Mouse (Mus musculus) heart, embryonic 15.5 days (tissue): Measurements from ENCODE around the gene Pan2. TPM values are rescaled to one million over a fixed set of nuclear protein-coding genes. Genes with fewer than 3 reads are reported as not detected.
"Not testable (repeated sequence)": the region's sequence is repeated elsewhere in the genome, so short reads cannot be mapped to it uniquely, and the experiment has no call there.

Experiments
- ATAC-seq: fragments of 200-750 bp; cut with Nextera tagmentation; replicated peaks from 2 replicates; pipeline ENCODE4 v1.8.0; 2017; ENCODE audit warnings: low read depth, moderate TSS enrichment; ENCODE audit not compliant: insufficient number of reproducible peaks, insufficient read depth, low FRiP score
- H3K27ac ChIP-seq: fragments of 300-500 bp; sonication (generic); 2 replicates; pipeline ENCODE4 v1.5.1; 2015; ENCODE audit warnings: mild to moderate bottlenecking, inconsistent platforms
- H3K27me3 ChIP-seq: fragments of 300-500 bp; sonication (generic); 2 replicates; pipeline ENCODE4 v1.6.1; 2015; ENCODE audit warnings: inconsistent platforms
- H3K36me3 ChIP-seq: fragments of 300-500 bp; sonication (generic); 2 replicates; pipeline ENCODE4 v1.6.1; 2015; ENCODE audit warnings: mild to moderate bottlenecking, inconsistent platforms
- H3K4me1 ChIP-seq: fragments of 300-500 bp; sonication (generic); replicated peaks from 2 replicates; pipeline ENCODE4 v1.6.1; 2015; ENCODE audit warnings: inconsistent platforms
- H3K4me2 ChIP-seq: fragments of 300-500 bp; sonication (generic); 2 replicates; pipeline ENCODE4 v1.6.1; 2015; ENCODE audit warnings: inconsistent platforms, mild to moderate bottlenecking, moderate library complexity
- H3K4me3 ChIP-seq: fragments of 300-500 bp; sonication (generic); 2 replicates; pipeline ENCODE4 v1.5.1; 2015; ENCODE audit warnings: mild to moderate bottlenecking, inconsistent platforms
- H3K9ac ChIP-seq: fragments of 300-500 bp; sonication (generic); 2 replicates; pipeline ENCODE4 v1.6.1; 2015; ENCODE audit warnings: mild to moderate bottlenecking, inconsistent platforms
- H3K9me3 ChIP-seq: fragments of 300-500 bp; sonication (generic); replicated peaks from 2 replicates; pipeline ENCODE4 v1.6.1; 2016; ENCODE audit warnings: inconsistent platforms
- WGBS: fragments of 180-500 bp; shearing (Covaris S2); methylation state at CpG from one replicate; pipeline ENCODE4 v1.1.7; 2015; ENCODE audit warnings: mixed read lengths; 5-methylcytosine and 5-hydroxymethylcytosine counted together
- polyA plus RNA-seq: library from polyadenylated mRNA; unstranded; fragments of >200 nt; fragmentation: Nextera tagmentation; extraction: Ambion mirVana; gene quantifications from 2 replicates; pipeline ENCODE4 v1.2.1, GENCODE M21; 2015

Gene Pan2
- polyA plus RNA-seq, 1 experiment from 2014 or later, result 22.3 TPM

DNA sequence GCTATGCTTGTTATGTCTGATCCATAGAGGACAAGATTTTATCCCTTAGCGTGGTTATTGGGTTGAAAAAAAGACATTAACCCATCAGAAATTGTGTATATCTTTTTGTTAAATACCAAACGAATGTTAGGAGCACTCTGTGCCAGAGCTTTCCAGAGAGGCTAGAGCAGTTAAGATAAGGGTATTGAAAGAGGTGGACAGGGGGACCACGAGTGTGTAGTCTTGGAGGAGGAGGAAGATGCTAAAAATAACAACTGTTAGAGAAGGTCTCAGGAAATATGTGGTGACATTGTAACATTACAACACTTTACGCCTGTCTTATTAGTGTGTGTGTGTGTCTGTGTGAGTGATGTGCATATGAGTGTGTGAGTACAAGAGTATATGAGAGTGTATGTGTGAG, 7.8 kb downstream of the Pan2 start:
- WGBS, result 29% methylated on average over 4 of the region's 4 CpGs
- Histone ChIP-seq H3K9me3 (no peaks in the 10 kb centered on the region), H3K4me2 (peak overlapping the region; percentile 37), H3K27ac (peak overlapping the region; percentile 85), H3K4me1 (peaks cover 20% of the 10 kb centered on the region), H3K36me3 (peaks cover 45% of the 10 kb centered on the region), H3K4me3 (peak overlapping the region; percentile 8), H3K9ac (0 out of 2 replicates have a peak overlapping the region, but pooled peaks have one; percentile 23), H3K27me3 (no peaks in the 10 kb centered on the region)
- peak; percentile 61; the same call in 1 of the 2 replicates for ATAC-seq

DNA sequence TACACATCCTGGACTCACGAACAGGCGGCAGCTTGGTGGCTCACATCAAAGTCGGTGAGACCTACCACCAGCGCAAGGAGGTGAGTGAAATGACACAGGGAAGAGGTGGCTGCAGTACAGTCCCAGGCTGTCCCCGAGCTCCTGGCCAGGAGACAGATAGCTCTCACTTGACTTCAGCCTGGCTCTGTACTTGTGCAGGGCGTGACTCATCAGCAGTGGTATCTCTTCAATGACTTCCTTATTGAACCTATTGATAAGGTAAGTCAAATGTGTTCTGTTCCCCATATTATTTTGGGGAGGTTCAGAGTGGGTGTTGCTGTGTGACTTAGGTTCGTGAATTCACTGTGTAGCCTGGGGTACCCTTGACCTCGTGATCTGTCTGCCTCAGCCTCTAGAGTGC, 12.4 kb downstream of the Pan2 start:
- WGBS, result 87% methylated on average over 8 of the region's 8 CpGs
- ATAC-seq, result no peak
- peaks cover 14% of the 10 kb centered on the region for H3K4me1 ChIP-seq
- H3K4me3 ChIP-seq, result no peak overlapping the region
- peaks cover 76% of the 10 kb centered on the region for H3K36me3 ChIP-seq
- no peaks in the 10 kb centered on the region for H3K9me3 ChIP-seq
- no peak overlapping the region for H3K9ac ChIP-seq
- no peaks in the 10 kb centered on the region for H3K27me3 ChIP-seq
- H3K4me2 ChIP-seq, result no peak overlapping the region
- no peak overlapping the region for H3K27ac ChIP-seq

DNA sequence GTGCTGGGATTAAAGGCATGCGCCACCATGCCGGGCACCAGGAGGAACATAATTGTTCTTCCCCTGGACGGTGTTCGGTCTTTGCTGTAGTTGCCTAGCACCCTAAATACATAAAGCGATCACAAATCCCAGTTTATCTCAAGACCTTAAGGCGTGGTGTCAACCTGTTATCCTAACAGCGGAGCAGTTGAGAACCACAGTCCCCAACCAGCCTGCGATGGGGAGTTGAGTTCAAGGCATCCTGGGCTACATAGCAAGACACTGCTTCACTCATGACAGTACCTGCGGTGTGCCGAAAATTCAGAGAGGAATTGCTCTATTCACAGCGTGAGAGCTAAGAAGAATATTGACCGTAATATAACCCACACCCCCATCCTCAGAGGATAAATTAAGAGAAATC, 18.5 kb downstream of the Pan2 start:
- peak overlapping the region; percentile 91 for H3K4me3 ChIP-seq
- peaks cover 24% of the 10 kb centered on the region for H3K4me1 ChIP-seq
- H3K9ac ChIP-seq, result no peak overlapping the region
- H3K36me3 ChIP-seq, result peaks cover 55% of the 10 kb centered on the region
- no peaks in the 10 kb centered on the region for H3K9me3 ChIP-seq
- H3K27me3 ChIP-seq, result no peaks in the 10 kb centered on the region
- peak overlapping the region; percentile 96; the same call in 1 of the 2 replicates for H3K27ac ChIP-seq
- ATAC-seq, result no peak
- 51% methylated on average over 12 of the region's 12 CpGs for WGBS
- H3K4me2 ChIP-seq, result peak overlapping the region; percentile 85

DNA sequence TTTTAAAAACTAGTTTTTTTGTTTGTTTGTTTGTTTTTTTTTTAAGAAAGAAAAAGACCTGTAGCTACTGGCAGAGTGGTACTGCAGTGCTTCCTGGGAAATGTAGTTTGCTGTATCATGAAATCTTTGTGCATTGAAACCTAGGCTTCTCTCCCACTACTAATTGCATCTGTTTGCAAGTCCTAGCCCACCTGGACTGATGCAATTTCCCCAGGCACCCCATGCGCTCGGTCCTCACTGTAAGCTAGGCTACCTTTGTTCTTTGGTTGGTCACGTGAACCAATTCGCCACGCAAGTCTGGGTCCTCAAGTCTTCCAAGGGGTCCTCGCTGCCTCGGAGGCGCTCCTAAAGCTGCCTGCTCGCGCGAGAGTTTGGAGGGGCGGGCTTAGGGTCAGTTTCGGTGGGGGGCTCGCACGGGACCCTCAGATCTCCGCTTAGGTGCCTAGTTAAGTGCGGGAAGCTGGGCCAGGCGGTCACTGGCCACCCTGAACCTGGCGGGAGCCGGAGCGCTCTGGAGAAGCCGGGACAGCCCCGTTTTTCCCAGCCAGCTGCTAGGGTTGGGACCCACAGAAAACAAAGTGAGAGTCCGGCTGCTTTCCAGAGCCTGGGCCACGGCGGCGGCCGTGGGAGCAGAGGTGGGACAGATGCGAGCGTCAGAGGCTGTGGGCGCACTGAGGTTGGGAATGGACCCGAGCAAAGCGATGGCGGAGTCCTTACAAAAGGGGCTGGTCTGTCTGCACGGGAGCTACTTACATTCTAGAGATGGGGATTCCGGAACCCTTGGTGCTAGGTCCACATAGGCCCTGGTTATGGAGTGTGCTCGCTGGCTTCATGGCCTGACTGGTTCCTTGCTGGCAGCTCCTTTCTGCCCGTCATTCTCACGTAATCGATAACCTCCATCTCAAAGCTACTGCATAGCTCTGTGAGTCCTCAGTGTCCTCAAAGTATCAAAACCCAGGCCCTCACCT, 19.3 kb downstream of the Pan2 start, which contains the start of gene Cnpy2:
Cnpy2 (plus strand) TSS at position 319 of the 968 bp plus-strand sequence.
- Histone ChIP-seq H3K4me3 (peak within 1 kb of the TSS; percentile 91), H3K27ac (peak within 1 kb of the TSS; percentile 96), H3K27me3 (no peaks in the 10 kb centered on the region), H3K9me3 (no peaks in the 10 kb centered on the region), H3K4me2 (peak within 1 kb of the TSS; percentile 85), H3K36me3 (peaks cover 56% of the 10 kb centered on the region), H3K9ac (peak within 1 kb of the TSS; percentile 98), H3K4me1 (peaks cover 24% of the 10 kb centered on the region)
- WGBS, result 0% methylated on average over 40 of the region's 40 CpGs
- peak; percentile 89 for ATAC-seq

DNA sequence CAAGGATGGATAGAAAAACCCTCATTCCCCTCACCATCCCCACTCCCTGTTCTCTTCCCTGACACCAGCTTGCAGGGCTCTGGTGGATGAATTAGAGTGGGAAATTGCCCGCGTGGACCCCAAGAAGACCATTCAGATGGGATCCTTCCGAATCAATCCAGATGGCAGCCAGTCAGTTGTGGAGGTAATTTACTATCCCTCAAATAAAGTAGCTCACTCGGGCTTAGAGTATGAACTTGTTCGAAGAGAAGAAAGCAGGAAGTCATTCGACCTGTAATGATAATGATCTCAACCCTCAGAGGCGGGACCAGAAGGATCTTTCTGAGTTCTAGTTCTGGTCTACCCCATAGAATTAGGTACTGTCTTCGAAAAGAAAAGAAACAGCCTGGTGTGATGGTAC, 20.4 kb downstream of the Pan2 start:
- H3K9ac ChIP-seq, result peak overlapping the region; percentile 98
- H3K27ac ChIP-seq, result peak overlapping the region; percentile 96; the same call in 1 of the 2 replicates
- 70% methylated on average over 8 of the region's 8 CpGs for WGBS
- no peaks in the 10 kb centered on the region for H3K27me3 ChIP-seq
- peak overlapping the region; percentile 91 for H3K4me3 ChIP-seq
- H3K36me3 ChIP-seq, result peaks cover 55% of the 10 kb centered on the region
- no peaks in the 10 kb centered on the region for H3K9me3 ChIP-seq
- peaks cover 24% of the 10 kb centered on the region for H3K4me1 ChIP-seq
- peak overlapping the region; percentile 85 for H3K4me2 ChIP-seq
- ATAC-seq, result no peak

DNA sequence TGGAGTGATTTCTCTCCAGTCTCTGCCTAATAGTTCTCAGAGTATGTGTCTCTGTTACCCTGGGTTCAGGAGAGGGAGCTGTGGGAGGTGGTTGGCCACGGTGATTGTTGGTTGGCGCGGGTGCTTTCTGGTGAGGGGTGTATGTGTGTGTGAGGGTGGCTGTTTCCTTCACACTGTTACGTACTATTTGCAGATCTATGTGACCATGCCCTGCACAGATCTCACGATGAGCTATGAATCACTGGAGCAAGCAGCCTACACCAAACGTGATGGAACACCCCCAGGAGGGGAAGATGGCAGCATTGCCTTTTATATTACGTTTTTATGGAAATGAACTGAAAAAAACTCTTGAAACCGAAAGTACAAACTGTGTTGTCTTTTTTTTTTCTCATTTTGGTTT, 23.7 kb downstream of the Pan2 start:
- Histone ChIP-seq H3K4me3 (no peak overlapping the region), H3K36me3 (peaks cover 40% of the 10 kb centered on the region)
- WGBS, result 92% methylated on average over 8 of the region's 8 CpGs

DNA sequence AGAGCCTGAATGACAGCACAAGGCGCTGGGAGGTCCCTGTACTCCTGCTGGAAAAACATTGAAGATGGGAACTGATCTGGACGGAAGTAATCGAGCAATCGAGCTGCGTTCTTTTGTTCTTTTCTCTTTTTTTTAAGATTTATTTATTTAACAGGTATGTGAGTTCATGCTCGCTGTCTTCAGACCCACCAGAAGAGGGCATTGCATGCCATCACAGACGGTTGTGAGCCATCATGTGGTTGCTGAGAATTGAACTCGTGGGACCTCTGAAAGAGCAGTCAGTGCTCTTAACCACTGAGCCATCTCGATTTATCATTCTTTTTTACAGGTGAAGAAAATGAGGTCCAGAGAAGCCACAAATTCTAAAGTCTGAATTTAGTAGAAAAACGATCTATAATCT, 24.5 kb downstream of the Pan2 start:
- H3K9ac ChIP-seq, result no peak overlapping the region
- no peak for ATAC-seq
- no peak overlapping the region for H3K27ac ChIP-seq
- no peaks in the 10 kb centered on the region for H3K27me3 ChIP-seq
- 90% methylated on average over 10 of the region's 10 CpGs for WGBS
- H3K36me3 ChIP-seq, result peaks cover 40% of the 10 kb centered on the region
- no peak overlapping the region for H3K4me2 ChIP-seq
- no peak overlapping the region for H3K4me3 ChIP-seq
- peaks cover 12% of the 10 kb centered on the region for H3K4me1 ChIP-seq
- H3K9me3 ChIP-seq, result no peaks in the 10 kb centered on the region

More for the DNA sequence above, 23.7 kb downstream of the Pan2 start:
- H3K4me1 ChIP-seq, result peaks cover 12% of the 10 kb centered on the region
- H3K27ac ChIP-seq, result no peak overlapping the region
- no peak for ATAC-seq
- H3K9me3 ChIP-seq, result no peaks in the 10 kb centered on the region
- no peak overlapping the region for H3K9ac ChIP-seq
- H3K27me3 ChIP-seq, result no peaks in the 10 kb centered on the region
- no peak overlapping the region for H3K4me2 ChIP-seq

DNA sequence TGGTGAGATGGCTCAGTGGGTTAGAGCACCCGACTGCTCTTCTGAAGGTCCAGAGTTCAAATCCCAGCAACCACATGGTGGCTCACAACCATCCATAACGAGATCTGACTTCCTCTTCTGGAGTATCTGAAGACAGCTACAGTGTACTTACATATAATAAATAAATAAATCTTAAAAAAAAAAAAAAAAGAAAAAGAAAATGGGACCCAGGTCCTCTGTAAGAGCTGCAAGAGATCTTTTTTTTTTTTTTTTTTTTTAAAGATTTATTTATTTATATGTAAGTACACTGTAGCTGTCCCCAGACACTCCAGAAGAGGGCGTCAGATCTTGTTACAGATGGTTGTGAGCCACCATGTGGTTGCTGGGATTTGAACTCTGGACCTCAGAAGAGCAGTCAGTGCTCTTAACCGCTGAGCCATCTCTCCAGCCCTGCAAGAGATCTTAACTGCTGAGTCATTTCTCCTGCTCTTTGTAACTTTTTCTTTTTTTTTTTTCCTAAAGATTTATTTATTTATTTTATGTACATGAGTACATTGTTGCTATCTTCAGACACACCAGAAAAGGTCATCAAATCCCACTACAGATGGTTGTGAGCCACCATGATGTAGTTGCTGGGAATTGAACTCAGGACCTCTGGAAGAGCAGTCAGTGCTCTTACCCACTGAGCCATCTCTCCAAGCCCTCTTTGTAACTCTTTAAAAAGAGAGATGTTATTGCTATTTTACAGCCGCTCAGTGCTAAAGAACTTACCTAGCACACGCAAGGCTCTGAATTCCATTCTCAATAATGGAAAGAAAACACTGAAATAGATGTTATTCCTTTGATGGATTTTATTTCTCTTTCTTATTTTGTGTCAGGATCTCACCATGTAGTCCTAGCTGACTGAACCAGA, 29.5 kb downstream of the Pan2 start:
- Histone ChIP-seq H3K36me3 (peaks cover 15% of the 10 kb centered on the region), H3K4me1 (peaks cover 18% of the 10 kb centered on the region)
- H3K27ac ChIP-seq, ATAC-seq, H3K27me3 ChIP-seq, H3K4me3 ChIP-seq, H3K4me2 ChIP-seq, H3K9ac ChIP-seq, H3K9me3 ChIP-seq: not testable (repeated sequence)
- WGBS, result 74% methylated on average over 6 of the region's 6 CpGs

DNA sequence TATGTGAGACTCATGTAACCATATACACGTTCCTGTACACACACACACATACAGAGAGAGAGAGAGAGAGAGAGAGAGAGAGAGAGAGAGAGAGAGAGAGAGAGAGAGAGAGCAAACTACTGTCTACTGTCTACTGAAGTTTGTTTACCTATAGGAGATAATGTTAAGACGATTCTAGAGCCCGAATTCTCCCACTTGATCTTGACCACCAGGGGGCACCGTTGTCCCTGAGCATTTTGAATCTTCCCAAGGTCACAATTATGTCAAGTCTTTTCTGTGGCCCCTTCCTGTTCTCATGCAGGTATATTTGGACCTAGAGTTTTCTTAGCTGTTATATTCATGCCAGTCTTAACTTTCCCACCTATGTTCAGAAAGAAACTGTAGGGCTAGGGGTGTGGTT, 32.4 kb downstream of the Pan2 start:
- 5% methylated on average over 4 of the region's 4 CpGs for WGBS
- Histone ChIP-seq H3K9ac (no peak overlapping the region), H3K9me3 (no peaks in the 10 kb centered on the region), H3K4me2 (no peak overlapping the region), H3K27me3 (no peaks in the 10 kb centered on the region), H3K27ac (peak overlapping the region; percentile 94), H3K4me1 (peaks cover 39% of the 10 kb centered on the region), H3K4me3 (no peak overlapping the region), H3K36me3 (no peaks in the 10 kb centered on the region)
- ATAC-seq, result no peak

DNA sequence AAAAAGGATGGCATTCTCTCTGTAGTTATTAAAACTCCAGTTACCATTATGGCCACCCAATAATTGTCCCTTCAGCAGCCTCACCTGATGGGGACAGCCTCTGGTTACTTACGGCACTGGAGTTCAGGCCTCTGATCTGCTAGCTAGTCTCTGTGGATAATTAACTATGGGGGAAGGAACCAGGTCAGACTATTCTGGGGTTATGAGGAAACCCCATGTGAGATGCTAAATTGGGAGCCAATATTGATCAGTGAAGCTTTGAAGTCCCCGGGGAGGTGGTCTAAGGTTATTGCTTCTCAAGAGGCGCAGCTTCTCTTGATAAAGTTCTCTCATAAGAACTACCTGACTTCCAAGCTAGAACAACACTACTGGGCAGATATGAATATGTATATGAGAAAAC, 33.1 kb downstream of the Pan2 start:
- no peaks in the 10 kb centered on the region for H3K9me3 ChIP-seq
- H3K27ac ChIP-seq, result peak overlapping the region; percentile 94
- 93% methylated on average over 3 of the region's 3 CpGs for WGBS
- H3K4me3 ChIP-seq, result no peak overlapping the region
- no peaks in the 10 kb centered on the region for H3K27me3 ChIP-seq
- H3K4me2 ChIP-seq, result no peak overlapping the region
- H3K9ac ChIP-seq, result no peak overlapping the region
- H3K36me3 ChIP-seq, result 0 out of 2 replicates have a peak, but pooled peaks cover 5% of the 10 kb centered on the region
- no peak for ATAC-seq
- peaks cover 41% of the 10 kb centered on the region for H3K4me1 ChIP-seq

DNA sequence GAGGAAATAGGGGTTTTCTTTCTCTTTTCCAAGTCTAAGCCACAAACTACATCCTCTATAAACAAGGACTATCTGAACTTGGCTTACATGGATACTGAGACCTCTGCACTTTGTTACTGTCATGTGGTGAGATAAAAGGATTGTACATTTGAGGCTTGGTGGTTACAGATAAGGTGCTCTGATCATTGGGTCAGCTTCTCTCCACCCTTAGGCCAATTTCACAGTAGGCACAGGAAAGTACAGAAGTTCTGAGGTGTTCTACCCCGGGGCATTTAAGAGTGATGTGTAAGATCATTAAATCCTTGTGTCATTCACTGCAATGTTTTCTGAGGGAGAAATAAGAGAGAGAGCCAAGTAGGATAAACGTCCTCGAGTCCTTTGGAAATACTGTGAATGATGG, 33.5 kb downstream of the Pan2 start:
- 75% methylated on average over 3 of the region's 3 CpGs for WGBS
- peaks cover 6% of the 10 kb centered on the region; the same call in 1 of the 2 replicates for H3K36me3 ChIP-seq
- H3K4me2 ChIP-seq, result peak overlapping the region; percentile 75
- peak overlapping the region; percentile 94 for H3K4me3 ChIP-seq
- no peak for ATAC-seq
- no peaks in the 10 kb centered on the region for H3K27me3 ChIP-seq
- H3K9me3 ChIP-seq, result no peaks in the 10 kb centered on the region
- H3K9ac ChIP-seq, result no peak overlapping the region
- H3K27ac ChIP-seq, result peak overlapping the region; percentile 94
- H3K4me1 ChIP-seq, result peaks cover 44% of the 10 kb centered on the region
